Mouse (Mus musculus) neural tube, embryonic 13.5 days (tissue): Measurements from ENCODE around the gene Ifnk. TPM values are rescaled to one million over a fixed set of nuclear protein-coding genes. Genes with fewer than 3 reads are reported as not detected.

Source experiments
- polyA plus RNA-seq: library from polyadenylated mRNA; unstranded; fragments of >200 nt; fragmentation: Nextera tagmentation; extraction: Ambion mirVana; gene quantifications from 2 replicates; pipeline ENCODE4 v1.2.1, GENCODE M21; 2015

Ifnk gene
- polyA plus RNA-seq, 1 experiment from 2014 or later = not detected

Other genes starting within 250 kb of the Ifnk start
- gene Mob3b, start 5.4 kb downstream of the Ifnk start, polyA plus RNA-seq = 3.6 and 5.1 TPM in 2 replicates
- 40.1 and 44.5 TPM in 2 replicates for gene C9orf72, start 74.1 kb downstream of the Ifnk start, polyA plus RNA-seq